Mouse (Mus musculus) common myeloid progenitor, adult 5-6 weeks (primary cell): ENCODE data around the gene Dkk2. TPM values are rescaled to one million over a fixed set of nuclear protein-coding genes. Genes with fewer than 3 reads are reported as not detected.
A peak's percentile ranks its signal among the peaks of the same experiment; 100 is the strongest.
"Not testable (repeated sequence)": the region's sequence is repeated elsewhere in the genome, so short reads cannot be mapped to it uniquely, and the experiment has no call there.

Experiments used
- ATAC-seq: replicated peaks from 2 replicates; pipeline ENCODE4 v1.8.0; 2016; ENCODE audit warnings: low read depth, mild to moderate bottlenecking, moderate TSS enrichment, inconsistent platforms; ENCODE audit not compliant: poor library complexity, severe bottlenecking
- total RNA-seq: library from RNA; stranded (forward); fragments of 200-1000, 187-1606 nt; gene quantifications from 2 replicates; pipeline ENCODE4 v1.2.3, GENCODE M21; 2017

Gene Dkk2
- total RNA-seq = not detected in 2 replicates

DNA sequence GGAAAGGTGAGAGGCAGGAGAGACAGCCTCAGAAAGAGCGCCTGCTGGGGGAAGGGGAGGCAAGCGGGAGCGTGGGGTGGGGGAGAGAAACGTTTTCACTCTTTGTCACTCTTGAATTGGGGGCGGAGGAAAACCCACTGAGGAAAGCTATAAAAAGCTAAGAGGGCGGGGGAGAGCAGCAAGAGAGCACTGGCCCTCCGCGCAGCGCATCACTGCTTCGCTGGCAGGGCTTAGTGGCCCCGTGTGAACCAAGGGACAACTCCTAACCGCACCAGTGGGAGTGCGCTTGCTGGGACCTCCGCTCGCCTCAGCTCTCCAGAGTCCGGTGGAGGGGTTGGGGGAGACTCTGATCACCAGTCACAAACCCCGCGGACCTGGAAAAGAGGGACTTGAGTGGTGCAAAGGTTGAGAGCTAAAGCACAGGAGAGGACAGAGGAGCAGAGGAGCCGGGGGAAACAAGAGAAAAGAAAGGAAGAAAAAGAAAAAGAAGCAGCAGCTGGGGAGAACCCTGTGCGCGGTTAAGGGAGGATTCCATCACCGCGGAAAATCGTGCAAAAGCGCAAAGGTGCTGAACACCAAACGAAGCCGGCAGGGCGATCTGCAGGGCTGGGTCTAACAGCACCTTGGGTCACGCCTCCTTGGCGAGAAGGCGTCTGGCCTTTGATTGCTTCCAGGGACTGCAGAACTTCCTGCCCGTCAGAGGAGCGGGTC lies at the start of gene Dkk2:
Dkk2 (plus strand) TSS at position 181 of the 711 bp plus-strand sequence.
- ATAC-seq = peak; percentile 61

DNA sequence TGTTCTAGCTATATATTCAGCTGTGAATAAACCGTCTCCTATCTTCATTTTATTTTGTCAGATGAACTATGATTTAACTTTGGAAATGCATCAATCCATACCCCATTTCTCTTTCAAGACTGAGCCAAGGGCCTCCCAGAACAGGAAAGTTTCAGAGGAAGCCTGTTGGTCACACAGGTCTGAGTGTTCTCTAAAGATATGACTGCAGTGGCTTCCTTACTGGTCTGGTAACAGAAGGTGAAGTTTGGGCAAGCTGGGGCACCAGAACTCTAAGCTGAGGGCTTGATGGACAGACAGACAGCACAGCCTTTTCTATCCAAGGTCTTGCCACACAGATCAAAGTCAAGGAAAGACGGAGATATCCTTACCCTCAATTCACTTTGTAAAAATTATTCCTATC lies 48.4 kb upstream of the Dkk2 start:
- ATAC-seq = peak; percentile 19

DNA sequence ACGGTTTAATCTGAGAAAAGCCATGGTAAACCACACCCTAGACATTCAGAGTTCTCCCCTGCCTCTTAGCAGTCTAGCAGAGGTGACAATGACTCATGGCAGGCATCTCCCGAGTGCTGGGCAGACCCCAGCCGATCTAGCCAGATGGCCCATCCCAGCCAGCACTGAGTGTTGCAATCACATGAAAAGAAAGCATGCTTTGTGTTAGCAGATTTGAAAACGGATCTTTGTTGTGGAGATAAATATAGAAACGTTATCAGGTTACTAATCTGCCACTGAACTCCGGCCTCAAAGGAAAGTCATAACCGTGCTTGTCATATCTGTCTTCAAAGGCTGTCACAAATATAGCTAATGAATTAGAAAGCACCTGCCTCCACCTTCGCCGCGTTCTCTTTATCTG lies 47.4 kb upstream of the Dkk2 start:
- peak; percentile 67 for ATAC-seq

DNA sequence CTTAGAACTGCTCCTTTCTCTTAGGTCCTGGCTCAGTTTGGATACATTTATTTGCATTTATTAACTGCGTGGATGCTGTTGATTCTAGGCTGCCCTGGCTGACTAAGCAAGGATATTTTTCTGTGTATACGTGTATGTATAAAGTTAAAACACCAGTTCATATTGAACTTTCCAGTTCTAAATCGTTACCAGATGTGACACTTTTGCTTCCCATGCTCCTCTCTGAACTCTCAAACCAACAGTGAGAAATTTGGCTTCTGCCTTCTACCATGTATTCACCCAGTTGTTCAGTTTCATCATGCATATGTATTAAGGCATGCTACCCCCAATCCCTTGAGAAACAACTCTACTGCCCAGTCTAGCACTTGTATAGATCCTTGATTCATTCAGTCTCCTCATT lies 45.0 kb upstream of the Dkk2 start:
- ATAC-seq = no peak

DNA sequence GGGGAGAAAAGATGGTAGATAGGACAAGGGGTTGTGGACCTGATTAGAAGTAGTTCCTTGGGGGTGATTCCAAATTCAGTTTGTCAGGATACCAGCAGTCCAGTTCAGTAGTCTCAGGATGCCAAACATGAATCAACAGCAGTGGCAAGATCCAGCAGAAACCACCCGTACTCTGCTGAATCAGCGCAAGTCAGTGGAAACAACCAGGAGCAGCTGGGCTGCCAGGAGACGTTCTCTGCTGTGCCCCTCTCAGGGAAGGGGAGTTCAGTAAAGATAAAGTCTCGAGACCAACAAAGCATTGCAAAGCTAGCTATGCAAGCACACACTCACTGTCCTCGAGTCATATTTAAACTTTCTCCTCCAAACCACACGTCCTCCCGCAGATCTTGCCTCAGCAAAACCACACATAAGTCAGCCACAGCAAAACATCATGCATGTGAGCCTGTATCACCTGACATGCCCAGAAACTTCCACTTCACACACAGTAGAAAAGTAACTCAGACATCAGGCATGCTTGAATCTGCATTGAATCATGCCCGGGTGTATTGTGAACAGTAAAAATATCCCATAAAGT lies 34.1 kb upstream of the Dkk2 start:
- ATAC-seq = peak; percentile 77

DNA sequence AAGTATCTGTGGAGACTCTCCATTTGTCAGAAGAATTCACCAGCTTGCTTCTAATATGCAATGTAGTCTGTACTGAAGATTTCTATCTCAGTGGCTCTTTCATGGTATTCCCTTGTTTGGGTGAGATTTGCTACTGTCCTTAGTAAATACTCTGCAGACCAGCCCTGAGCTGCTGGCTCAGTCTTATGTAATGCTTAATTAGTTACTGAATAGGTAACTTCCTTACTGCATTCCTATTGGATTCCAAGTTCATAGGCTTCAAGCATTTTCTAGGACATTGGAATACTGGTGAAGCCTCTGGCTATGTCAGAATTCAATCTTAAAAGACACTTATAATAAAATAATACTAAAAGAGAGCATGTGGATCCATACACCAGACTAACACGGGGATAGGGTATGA lies 22.3 kb upstream of the Dkk2 start:
- not testable (repeated sequence) for ATAC-seq

DNA sequence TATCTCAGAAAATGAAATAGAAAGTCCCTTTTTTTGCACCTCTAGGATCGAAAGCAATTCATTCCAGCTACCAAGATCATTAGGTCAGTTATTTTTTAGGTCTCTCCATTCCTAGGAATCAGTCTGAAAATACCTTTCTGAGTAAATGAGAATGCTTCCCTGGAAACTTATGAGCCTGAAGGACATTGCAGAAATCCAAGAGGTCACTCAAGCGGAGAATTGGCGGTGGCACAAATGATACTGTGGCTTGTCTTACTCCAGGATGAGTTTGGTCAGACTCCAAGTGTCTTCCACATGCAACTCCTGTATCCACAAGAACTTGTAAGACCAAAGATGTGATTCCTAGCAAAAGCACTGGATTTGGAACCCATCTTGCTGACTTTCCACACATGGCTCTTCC lies 21.7 kb upstream of the Dkk2 start:
- ATAC-seq = no peak

DNA sequence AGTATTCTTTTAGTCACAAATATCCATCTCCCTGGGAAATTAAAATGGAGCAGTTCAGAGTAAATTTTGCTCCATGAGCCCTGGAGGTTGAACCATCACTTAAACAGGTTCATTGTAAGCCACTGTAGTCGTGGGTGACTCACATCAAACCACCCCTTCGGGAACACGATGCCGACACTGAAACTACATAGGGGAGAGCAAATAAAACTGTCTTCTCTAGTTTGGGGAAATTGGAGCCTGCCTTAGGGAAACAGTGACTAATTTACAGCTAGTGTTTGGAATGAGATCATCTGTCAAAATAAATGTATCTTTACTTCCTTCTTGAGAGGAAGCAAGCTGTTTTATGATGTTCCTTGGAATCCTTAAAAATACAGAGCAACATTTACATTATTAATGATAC lies 21.1 kb upstream of the Dkk2 start:
- no peak for ATAC-seq

DNA sequence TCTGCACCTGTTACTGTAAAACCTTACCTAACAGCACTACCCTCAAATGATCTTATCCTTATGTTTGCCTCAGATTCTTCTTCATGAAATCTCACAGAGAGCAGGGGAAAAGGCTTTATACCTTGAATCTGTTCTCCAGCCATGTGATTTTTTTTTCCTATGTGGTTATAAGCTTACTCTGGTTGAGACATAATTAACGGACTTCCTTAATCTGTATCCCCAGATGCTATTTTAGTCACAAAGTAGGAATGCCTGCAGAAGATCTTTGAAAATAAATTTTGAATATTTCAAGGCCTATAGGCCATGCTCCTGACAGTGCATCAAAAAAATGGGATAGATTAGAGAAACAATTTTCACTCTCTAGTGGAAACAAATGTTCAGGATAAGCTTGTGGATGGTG lies 20.2 kb upstream of the Dkk2 start:
- ATAC-seq = 0 out of 2 replicates have a peak, but pooled peaks have one; percentile 36

DNA sequence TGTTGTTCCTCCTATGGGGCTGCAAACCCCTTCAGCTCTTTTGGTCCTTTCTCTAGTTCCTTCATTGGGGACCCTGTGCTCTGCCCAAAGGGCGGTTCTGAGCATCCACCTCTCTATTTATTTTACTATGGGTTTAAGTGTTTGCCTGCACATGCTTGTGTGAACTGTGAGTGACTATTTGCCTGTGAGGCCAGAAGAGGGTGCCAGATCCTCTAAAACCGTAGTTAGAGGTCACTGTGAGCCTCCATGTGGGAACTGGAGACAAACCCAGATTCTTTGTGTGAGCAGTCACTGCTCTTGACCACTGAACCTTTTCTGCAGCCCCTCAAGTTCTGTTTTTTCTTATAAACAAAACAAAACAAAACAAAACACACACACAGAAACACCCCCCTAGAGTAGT lies 14.1 kb upstream of the Dkk2 start:
- 0 out of 2 replicates have a peak, but pooled peaks have one; percentile 58 for ATAC-seq

DNA sequence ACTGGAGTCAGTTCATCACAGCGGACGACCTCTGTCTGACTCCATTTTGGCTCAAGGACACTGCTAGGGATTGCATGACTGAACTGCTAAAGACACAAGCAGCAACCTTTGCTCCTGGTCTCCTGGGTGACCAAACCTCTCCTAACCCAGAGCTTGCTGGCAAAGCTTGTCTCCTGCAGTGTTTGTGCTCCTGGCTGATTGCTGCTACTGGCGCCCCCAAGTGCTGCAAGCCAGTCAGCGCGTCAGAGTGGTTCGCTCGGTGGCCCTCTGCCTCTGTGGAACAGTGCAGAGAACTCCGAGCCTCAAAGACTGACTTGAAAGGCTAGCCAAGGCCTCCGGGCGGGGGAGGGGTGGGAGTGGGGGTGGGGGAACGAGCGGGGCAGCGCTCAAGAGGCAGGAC lies 1.1 kb upstream of the Dkk2 start:
- ATAC-seq = peak; percentile 65

DNA sequence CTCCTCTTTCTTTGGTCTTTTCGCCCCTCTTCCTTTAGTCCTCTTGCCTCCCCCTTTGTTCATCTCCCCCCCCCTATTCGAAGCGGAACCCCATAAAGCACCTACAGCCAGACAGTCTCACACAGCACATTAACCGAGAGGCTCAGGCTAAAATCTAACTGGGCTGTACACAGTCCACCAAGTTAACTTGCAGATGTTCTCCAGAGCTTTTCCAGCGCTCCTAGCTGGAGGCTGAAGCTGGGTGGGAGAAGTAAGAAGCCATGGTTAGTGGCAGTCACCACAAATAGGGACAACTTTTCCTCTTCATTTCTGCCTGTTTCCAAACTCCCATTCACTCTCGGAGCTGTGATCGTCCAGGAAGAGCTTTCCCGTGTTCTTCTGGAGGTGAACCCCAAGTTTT lies 412 bp upstream of the Dkk2 start:
- ATAC-seq = no peak

DNA sequence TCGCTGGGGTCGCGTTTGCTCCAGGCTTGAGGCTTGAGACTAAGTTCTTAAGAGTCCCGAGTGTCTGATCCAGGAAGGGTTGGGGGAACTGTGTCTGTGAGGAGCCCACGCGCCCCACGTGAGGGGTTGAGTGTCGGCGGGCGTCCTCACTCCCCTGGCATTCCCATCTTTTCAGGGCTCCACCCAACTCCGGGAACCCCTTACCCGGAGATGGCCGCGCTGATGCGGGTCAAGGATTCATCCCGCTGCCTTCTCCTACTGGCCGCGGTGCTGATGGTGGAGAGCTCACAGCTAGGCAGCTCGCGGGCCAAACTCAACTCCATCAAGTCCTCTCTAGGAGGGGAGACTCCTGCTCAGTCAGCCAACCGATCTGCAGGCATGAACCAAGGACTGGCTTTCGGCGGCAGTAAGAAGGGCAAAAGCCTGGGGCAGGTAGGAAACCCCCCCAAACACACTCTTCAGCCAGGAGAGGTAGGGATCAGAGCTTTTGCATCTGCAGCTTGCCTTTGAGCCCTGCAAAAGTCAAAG lies 795 bp downstream of the Dkk2 start:
- ATAC-seq = no peak

DNA sequence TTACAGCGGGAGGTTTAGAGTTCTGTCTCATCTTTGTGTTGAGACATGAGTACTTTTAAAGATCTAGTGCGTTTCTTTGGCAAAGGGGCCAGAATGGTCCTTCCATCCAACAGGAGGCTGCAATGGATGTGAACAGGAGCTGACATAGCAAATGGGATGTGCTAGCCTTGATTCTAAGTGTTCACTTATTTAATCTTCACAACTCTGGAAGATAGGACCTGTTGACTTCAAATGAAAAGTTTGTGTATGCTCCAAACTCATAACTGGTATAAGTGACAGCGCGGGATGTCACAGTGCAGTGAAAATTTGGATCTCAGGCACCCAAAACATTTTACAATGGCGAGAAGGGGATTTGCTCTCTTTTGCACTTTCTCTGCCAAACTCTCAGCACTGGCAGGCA lies 1.4 kb downstream of the Dkk2 start:
- ATAC-seq = no peak

DNA sequence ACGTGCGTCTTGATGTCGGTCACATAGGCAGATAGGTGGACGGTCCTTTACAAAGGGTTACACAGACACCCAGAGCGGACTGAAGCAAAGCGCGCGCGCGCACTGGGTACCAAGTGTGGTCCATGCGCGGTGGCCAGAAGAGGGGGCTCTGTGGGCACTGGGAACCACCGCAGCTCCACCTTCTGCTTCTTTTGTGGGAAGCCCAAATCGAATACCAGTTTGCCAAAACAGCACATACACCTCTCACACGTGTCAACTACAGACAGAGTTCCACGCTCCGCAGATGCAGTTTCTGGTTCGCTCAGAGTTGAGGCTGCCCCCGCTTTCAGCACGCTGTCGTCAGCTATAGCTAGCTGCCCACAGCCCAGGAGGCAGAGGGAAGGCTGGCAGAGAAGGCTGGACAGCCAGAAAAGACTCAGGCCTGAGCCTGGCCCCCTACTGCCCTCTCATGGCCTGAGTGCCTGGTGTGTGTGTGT lies 2.0 kb downstream of the Dkk2 start:
- peak; percentile 49 for ATAC-seq

DNA sequence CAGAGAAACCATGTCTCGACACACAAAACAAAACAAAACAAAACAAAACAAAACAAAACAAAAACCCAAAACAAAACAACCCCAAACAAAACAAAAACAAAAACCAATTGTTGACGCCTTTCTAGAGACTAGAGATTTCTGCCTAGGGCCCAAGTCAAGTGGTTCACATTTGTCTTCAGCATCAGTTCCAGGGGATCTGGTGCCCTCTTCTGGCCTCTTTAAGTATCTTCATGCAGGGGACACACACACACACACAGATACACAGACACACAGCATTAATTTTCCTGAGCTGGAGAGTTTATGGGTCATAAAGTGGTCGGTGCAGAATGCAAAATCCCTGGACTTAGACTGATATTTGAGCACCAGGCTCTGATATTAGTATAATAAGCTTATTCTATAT lies 7.9 kb downstream of the Dkk2 start:
- ATAC-seq = no peak

DNA sequence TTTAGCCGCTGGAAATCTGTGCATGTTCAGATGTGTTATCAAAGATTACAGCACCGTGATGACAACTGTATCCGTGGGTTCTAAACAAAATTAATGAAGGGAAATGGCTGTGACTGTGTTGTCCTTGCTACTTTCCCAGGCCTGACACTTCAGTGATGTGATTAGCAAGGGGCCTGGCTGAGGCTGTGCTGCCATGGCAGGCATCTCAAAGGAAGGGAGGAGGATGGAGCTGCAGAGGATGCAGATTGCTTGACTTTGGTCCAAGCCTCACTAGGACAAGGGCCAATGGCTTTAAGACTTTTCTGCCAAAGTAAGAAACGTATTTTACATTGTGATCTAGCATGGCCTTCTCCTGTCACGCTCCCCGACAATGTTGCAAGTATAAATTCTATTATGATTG lies 11.2 kb downstream of the Dkk2 start:
- ATAC-seq = no peak

DNA sequence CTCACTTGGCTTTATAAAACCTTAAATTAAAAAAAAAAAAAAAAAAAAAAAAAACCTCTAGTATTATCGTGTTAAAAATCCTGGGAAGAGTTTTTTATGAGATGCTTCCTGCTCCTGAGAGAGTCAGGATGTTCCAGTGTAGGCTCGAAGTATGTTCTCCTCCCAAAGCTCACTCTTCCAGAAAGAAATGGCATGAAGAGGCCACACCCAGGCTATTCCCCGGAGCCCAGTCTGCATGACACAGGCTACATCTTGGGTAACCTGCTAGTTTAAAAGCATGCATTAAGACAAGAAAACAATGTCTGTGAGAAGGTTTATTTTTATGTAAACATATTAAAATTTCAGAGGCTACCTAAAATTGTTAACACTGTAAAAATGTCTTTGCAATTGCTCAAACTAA lies 15.7 kb downstream of the Dkk2 start:
- ATAC-seq = no peak

DNA sequence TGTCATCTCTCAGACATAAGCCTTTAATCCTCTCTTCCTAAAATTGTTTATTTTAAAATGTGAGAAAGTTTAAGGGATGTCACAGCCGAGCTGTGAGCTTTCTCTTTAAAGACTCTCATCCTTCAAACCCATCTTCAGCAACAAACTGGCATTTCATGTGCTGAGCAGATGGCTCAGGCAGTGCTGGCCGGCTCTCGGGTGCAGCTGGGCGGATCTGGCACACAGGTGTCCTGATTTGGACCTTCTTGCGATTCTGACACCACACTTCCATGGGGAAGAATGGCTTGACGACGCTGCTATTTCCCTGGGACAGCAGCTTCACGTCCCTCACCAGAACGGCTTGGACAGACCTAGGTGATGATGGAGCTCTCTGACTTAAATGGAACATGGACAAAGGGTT lies 17.9 kb downstream of the Dkk2 start:
- ATAC-seq = no peak

DNA sequence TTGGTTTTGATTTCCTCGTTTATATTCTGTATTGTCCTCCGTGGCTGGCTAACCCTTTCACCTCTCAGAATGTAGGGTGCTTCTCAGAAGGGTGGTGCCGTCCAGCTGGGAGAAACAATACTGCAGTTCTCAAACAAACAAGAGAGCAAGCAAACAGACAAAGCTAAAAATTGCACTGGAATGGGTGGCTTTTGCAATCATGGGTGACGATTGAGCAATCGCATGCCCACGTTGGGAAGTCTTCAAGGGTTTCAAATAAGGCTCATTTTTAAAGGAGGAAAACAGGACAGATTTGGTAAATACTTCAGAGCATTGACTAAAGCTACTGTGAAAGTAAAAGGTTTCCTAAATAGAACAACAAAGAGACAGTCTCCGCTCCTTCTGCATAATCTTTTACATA lies 18.4 kb downstream of the Dkk2 start:
- ATAC-seq = peak; percentile 47; the same call in 1 of the 2 replicates

DNA sequence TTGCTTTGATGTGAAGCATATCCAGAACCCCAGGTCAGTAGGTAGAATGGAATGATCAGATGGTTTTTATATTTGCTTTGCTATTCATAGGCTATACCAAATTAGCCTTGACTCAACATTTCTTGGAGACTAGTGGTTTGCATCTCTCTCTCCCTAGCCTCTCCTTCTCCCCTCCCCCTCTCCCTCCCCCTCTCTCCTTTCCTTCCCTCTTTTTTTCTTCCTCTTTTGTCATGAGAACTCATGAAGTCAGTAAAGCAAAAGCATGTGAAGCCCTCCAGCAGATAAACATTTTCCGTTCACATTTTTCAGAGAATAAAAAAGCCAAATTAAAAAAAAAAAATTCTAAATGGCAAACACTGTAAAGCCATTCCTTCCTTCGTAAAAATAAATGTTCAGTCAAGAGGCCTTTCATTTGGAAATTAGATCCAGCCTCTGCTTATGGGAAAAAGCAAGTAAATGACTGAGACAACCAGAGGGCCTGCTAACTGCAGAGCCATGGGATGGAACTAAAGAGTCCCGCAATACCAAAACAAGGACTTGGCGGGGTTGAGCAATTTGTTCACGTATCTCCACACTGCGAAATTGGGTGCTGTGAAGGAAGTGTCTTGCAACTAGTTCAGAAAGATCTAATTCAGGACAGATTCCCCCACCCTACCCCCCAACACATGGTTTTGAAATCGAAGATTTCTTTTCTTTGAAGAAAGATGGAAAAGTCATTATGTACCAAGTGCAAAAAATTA lies 30.9 kb downstream of the Dkk2 start:
- ATAC-seq = peak; percentile 82
